Mouse (Mus musculus): ENCODE results near the gene Trem2.
"Not testable (repeated sequence)": the region's sequence is repeated elsewhere in the genome, so short reads cannot be mapped to it uniquely, and the experiment has no call there.

Gene Trem2

GRCm38 (mm10) chr17:48346231-48346630, at the start of gene Trem2:
Trem2 (plus strand) TSS chr17:48346401.
- no peak for DNase-seq

GRCm38 (mm10) chr17:48299203-48299602, 47.0 kb upstream of the Trem2 start, which contains the start of gene Treml2:
Treml2 (plus strand) TSS chr17:48299498.
- no peak for DNase-seq

GRCm38 (mm10) chr17:48299756-48300155, 46.4 kb upstream of the Trem2 start:
- no peak for DNase-seq

DNA sequence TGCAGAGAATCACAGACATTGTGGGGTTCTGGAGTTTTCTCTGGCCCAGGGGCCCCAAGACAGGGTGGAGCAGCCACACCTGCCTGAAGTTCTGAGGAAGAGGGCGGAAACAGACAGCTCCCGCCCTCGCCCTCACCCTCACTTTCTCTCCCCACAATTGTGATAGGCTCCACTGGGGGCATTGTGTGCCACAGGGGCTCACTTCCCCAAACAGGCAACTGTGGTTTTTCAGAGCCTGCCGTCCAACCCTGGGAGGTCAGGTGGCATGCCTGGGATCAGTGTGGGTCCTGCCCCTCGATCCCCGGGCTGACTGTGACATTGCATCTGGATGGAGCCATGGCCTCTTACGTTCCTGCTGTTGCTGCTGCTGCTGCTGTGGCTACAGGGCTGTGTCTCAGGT, 46.0 kb upstream of the Trem2 start:
- no peak for DNase-seq

- DNase-seq = no peak
Measured at GRCm38 (mm10) chr17:48300861-48301260, 45.3 kb upstream of the Trem2 start.

- DNase-seq = no peak
Measured at GRCm38 (mm10) chr17:48301792-48302191, 44.4 kb upstream of the Trem2 start.

DNA sequence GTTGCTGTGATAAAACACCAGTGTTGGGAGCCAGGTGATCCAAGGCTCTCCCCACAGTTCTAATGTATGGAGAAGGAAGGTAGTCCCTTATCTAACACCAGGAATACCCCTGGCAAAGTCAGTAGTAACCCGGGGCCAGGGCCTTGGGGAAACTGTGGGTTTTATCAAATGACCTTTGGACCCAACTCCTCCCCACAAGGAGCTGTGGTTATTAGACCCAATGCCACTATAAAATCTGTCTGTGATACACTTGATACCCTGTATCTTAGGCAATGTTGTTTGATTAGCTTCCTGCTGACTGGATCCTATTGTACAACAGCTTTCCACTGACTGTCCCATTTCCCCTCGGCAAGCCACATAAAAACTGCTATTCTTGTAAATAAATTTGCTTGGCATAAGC, 34.1 kb upstream of the Trem2 start:
- no peak for DNase-seq

- DNase-seq = not testable (repeated sequence)
Measured at GRCm38 (mm10) chr17:48315905-48316579, 30.2 kb upstream of the Trem2 start, which contains the start of gene B430306N03Rik. B430306N03Rik (plus strand) TSS chr17:48316141.

DNA sequence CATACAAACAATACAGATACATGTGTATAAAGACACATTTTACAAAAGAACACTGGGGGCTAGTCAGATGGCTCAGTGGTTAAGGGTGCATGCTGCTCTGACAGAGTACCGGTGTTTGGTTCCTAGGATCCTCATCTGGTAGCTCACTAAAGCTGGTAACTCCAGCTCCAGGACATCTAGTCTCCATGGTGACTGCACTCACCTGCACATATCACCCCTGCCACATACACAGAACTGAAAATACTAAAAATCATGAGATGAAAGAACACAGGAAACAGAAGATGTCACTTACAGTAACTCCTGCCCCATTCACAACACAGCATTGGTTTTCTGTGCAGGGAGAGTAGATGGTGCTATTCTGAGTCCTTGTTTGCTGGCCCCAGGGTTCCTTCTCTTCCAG, 27.5 kb upstream of the Trem2 start:
- no peak for DNase-seq

GRCm38 (mm10) chr17:48321279-48321678, 24.9 kb upstream of the Trem2 start:
- no peak for DNase-seq

DNA sequence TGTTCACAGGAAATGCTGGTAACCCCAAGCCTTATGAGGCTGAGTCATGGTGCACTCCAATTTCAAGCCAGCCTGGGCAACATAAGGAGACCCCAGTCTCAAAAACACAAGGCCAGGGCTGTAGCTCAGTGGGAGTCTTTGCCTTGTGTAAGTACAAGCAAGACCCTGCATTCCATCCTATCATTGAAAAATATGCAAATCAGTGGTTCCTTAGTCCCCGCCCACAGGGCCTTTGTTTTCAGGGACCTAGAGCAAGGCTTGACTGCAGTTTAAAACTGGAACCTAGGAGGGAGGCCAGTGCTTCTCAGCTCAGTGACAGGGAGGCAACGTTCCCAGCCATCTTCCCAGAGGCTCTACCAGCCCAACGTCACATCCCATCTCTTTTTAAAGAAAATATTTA, 23.0 kb upstream of the Trem2 start:
- no peak for DNase-seq

DNA sequence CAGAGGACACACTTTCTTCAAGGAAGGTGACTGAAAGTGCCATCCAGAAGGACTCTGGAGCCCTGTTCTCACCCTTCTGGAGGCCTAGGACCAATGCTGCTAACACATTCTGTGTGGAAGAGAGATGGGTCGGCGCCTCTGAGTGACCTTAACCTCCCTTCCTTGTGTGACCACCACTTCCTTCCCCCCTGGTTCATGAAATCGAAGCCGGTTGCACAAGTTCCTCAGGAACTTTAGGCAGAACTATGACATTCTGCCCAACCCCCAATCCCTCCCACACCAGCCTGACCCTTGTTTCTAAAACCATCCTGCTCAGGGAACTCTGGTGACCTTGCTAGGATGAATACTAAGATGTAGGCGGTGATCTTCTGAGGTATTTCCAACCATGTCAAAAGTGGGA, 21.9 kb upstream of the Trem2 start:
- DNase-seq = no peak

GRCm38 (mm10) chr17:48325093-48325492, 21.1 kb upstream of the Trem2 start:
- DNase-seq = no peak

GRCm38 (mm10) chr17:48325638-48326037, 20.6 kb upstream of the Trem2 start:
- no peak for DNase-seq

- DNase-seq = no peak
Measured at GRCm38 (mm10) chr17:48326656-48327055, 19.5 kb upstream of the Trem2 start.

- no peak for DNase-seq
Measured at GRCm38 (mm10) chr17:48332524-48332923, 13.7 kb upstream of the Trem2 start.

- no peak for DNase-seq
Measured at GRCm38 (mm10) chr17:48334186-48334585, 12.0 kb upstream of the Trem2 start.

- peak; percentile 29 to 80 for DNase-seq
Measured at GRCm38 (mm10) chr17:48336857-48337256, 9.3 kb upstream of the Trem2 start.

DNA sequence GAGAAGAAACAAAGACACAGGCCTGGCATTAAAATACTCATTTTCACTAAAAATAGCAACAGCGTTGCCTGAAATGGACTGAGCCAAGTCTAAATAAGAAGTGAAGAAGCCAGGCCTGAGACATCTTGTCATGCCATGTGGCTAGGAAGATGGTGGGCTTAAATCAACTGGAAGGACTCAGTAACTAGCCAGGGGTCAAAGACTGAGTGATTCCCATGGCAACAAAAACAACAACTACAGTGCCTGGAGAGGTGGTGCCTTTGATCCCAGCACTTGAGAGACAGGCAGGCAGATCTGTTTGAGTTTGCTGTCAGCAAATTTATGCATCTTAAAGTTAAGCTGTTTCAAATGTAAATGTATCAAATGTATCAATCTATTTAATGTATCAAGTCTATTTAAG, 5.9 kb upstream of the Trem2 start:
- DNase-seq = no peak

DNA sequence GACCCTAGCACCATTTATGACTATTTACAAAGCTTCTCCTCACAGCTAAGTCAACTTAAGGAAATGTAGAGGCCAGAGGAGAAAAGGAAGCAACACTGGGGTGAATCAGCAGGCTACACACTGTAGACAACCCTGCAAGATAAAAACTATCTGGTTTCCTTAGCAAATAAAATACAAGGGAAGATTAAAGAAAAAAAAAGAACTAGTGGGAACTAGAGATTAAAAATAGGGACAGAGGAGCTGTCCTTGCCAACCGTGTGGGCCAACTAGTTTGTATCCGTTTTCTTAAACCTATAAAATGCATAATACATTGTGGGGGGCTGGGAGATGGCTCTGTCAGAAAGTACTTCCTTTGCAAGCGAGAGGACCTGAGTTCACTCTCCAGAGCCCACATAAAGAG, 4.3 kb upstream of the Trem2 start:
- no peak for DNase-seq

- no peak for DNase-seq
Measured at GRCm38 (mm10) chr17:48343065-48343464, 3.1 kb upstream of the Trem2 start.

GRCm38 (mm10) chr17:48345824-48346223, 377 bp upstream of the Trem2 start:
- DNase-seq = no peak

DNA sequence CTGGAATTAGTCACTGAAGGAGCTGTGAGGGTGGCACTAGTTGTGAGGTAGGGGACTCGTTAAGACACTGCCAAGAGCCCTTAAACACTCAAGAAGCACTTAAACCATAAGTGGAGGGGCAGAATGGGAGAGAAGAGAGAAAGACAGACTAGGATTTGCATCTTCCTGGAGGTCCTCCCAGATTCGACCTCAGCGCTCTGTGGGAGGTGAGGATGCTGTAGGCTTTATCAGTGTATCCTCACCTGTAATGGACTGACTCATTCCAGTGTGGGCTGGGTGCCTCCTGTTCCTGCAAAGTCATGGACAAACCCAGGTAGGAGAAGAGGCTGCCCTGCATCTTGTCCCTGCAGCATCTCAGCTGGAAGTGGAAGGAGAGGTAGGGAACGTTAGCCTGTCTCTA, 633 bp downstream of the Trem2 start:
- DNase-seq = no peak

- DNase-seq = no peak
Measured at GRCm38 (mm10) chr17:48347287-48347686, 1.1 kb downstream of the Trem2 start.

- DNase-seq = no peak
Measured at GRCm38 (mm10) chr17:48350681-48351193, 4.5 kb downstream of the Trem2 start.

Data from kidney, adult 8-10 months (tissue).